Mouse (Mus musculus) CH12.LX (cell line): ENCODE data around the gene Cmip. TPM values are rescaled to one million over a fixed set of nuclear protein-coding genes. Genes with fewer than 3 reads are reported as not detected.

Experiments
- DNase-seq: peaks from one replicate; pipeline ENCODE4 v3.0.0-alpha.2; 2013; ENCODE audit errors: extremely low read depth
- H3K27ac ChIP-seq: 2 replicates; pipeline ENCODE4 v1.5.1; 2012; ENCODE audit warnings: low read depth, mild to moderate bottlenecking, control low read depth, moderate library complexity; ENCODE audit not compliant: insufficient read depth
- H3K27me3 ChIP-seq: replicated peaks from 2 replicates; pipeline ENCODE3; 2012; ENCODE audit warnings: inconsistent platforms
- H3K36me3 ChIP-seq, 2 experiments: replicated peaks in 1 of 2; 2 replicates each; pipeline versions ENCODE3 to v1.6.1; 2012; ENCODE audit warnings: inconsistent platforms in 1 of 2, low read length in 1 of 2, mild to moderate bottlenecking in 1 of 2, mixed read lengths in 1 of 2, moderate library complexity in 1 of 2; ENCODE audit not compliant: control insufficient read depth in 1 of 2, insufficient read depth in 1 of 2
- H3K4me1 ChIP-seq, 2 experiments: 2 replicates each; pipeline ENCODE4 v1.6.1; 2012; ENCODE audit warnings: inconsistent platforms in 1 of 2, moderate library complexity in 1 of 2; ENCODE audit not compliant: insufficient read depth in 2 of 2, control insufficient read depth in 1 of 2
- H3K4me2 ChIP-seq: 2 replicates; pipeline ENCODE4 v1.6.1; 2012; ENCODE audit warnings: low read depth, mild to moderate bottlenecking, control low read depth; ENCODE audit not compliant: poor library complexity, insufficient read depth, severe bottlenecking
- H3K4me3 ChIP-seq, 3 experiments: fragments of 150-350 bp in 1 of 3; sonication (generic) in 1 of 3; replicated peaks in 1 of 3; 2 replicates each; pipeline versions ENCODE3 to v1.5.1; 2011 to 2012; ENCODE audit warnings: low read depth in 2 of 3, low read length in 2 of 3, mild to moderate bottlenecking in 2 of 3, moderate library complexity in 2 of 3, control low read depth in 1 of 3, improper control_type of control experiment in 1 of 3, inconsistent platforms in 1 of 3, mixed read lengths in 1 of 3; ENCODE audit not compliant: poor library complexity in 1 of 3
- H3K79me2 ChIP-seq: replicated peaks from 2 replicates; pipeline ENCODE4 v1.6.1; 2012; ENCODE audit warnings: mild to moderate bottlenecking, moderate library complexity; ENCODE audit not compliant: control insufficient read depth, poor library complexity, insufficient read depth, severe bottlenecking; ENCODE audit errors: extremely low read depth
- H3K9ac ChIP-seq: 2 replicates; pipeline ENCODE4 v1.6.1; 2012; ENCODE audit warnings: low read depth, mild to moderate bottlenecking, control low read depth, moderate library complexity; ENCODE audit not compliant: insufficient read depth
- H3K9me3 ChIP-seq: replicated peaks from 2 replicates; pipeline ENCODE3; 2012; ENCODE audit warnings: low read length, inconsistent platforms, mixed read lengths
- CHD2 ChIP-seq: IDR thresholded peaks from 2 replicates; pipeline ENCODE4 v1.6.1; 2011; ENCODE audit warnings: low read length, improper control_type of control experiment
- CTCF ChIP-seq, 2 experiments: IDR thresholded peaks in 1 of 2; conservative IDR thresholded peaks in 1 of 2; 2 replicates each; pipeline ENCODE4 v1.5.1; 2011 to 2012; ENCODE audit warnings: low read depth in 2 of 2, low read length in 2 of 2, improper control_type of control experiment in 1 of 2, inconsistent platforms in 1 of 2, mild to moderate bottlenecking in 1 of 2, moderate library complexity in 1 of 2
- ELF1 ChIP-seq: IDR thresholded peaks from 2 replicates; pipeline ENCODE4 v1.6.1; 2014; ENCODE audit warnings: low read depth, mild to moderate bottlenecking, inconsistent platforms, low read length, improper control_type of control experiment
- EP300 ChIP-seq: IDR thresholded peaks from 2 replicates; pipeline ENCODE4 v1.6.1; 2011; ENCODE audit warnings: low read length, improper control_type of control experiment
- GABPA ChIP-seq: IDR thresholded peaks from 2 replicates; pipeline ENCODE4 v1.6.1; 2012; ENCODE audit warnings: low read depth, low read length, improper control_type of control experiment, inconsistent platforms; ENCODE audit not compliant: insufficient replicate concordance
- HCFC1 ChIP-seq: IDR thresholded peaks from 2 replicates; pipeline ENCODE4 v1.6.1; 2012; ENCODE audit warnings: low read depth, mild to moderate bottlenecking, inconsistent platforms, low read length, improper control_type of control experiment
- MAX ChIP-seq: IDR thresholded peaks from 2 replicates; pipeline ENCODE4 v1.6.1; 2011; ENCODE audit warnings: low read length, improper control_type of control experiment
- MAZ ChIP-seq: IDR thresholded peaks from 2 replicates; pipeline ENCODE4 v1.6.1; 2012; ENCODE audit warnings: low read depth, mild to moderate bottlenecking, inconsistent platforms, low read length, improper control_type of control experiment, moderate library complexity
- MEF2A ChIP-seq: IDR thresholded peaks from 2 replicates; pipeline ENCODE4 v1.6.1; 2014; ENCODE audit warnings: low read depth, mild to moderate bottlenecking, inconsistent platforms, low read length, improper control_type of control experiment, borderline replicate concordance
- POLR2A ChIP-seq: IDR thresholded peaks from 2 replicates; pipeline ENCODE4 v1.6.1; 2011; ENCODE audit warnings: low read depth, mild to moderate bottlenecking, improper control_type of control experiment, low read length
- SIN3A ChIP-seq: IDR thresholded peaks from 2 replicates; pipeline ENCODE4 v1.6.1; 2012; ENCODE audit warnings: low read length, improper control_type of control experiment, inconsistent platforms
- SMC3 ChIP-seq: IDR thresholded peaks from 2 replicates; pipeline ENCODE4 v1.6.1; 2011; ENCODE audit warnings: low read depth, low read length, improper control_type of control experiment
- TBP ChIP-seq: conservative IDR thresholded peaks from 2 replicates; pipeline ENCODE4 v1.6.1; 2011; ENCODE audit warnings: low read depth, low read length, improper control_type of control experiment
- TCF12 ChIP-seq: IDR thresholded peaks from 2 replicates; pipeline ENCODE4 v1.6.1; 2014; ENCODE audit warnings: low read depth, mild to moderate bottlenecking, inconsistent platforms, low read length, improper control_type of control experiment
- UBTF ChIP-seq: IDR thresholded peaks from 2 replicates; pipeline ENCODE4 v1.6.1; 2012; ENCODE audit warnings: low read depth, mild to moderate bottlenecking, inconsistent platforms, low read length, improper control_type of control experiment, moderate library complexity
- dilution Hi-C: fragments of 300-500 bp; cut with MboI; formaldehyde crosslinking; loops from 2 replicates; pipeline ENCODE4 v1.14.3; 2020; ENCODE audit warnings: low sequenced_read_pairs; ENCODE audit not compliant: extremely low pct_unique_long_range_greater_than_20kb, extremely low pct_ligation_motif_present
- in situ Hi-C: fragments of 300-500 bp; cut with MboI; formaldehyde crosslinking; loops from 3 replicates; pipeline ENCODE4 v1.14.3; 2019; ENCODE audit warnings: low sequenced_read_pairs, low pct_ligation_motif_present, low pct_unique_long_range_greater_than_20kb, mixed read lengths
- polyA plus RNA-seq: library from polyadenylated mRNA; unstranded; fragments of >175 nt; gene quantifications from 2 replicates; pipeline ENCODE4 v1.2.1, GENCODE M21; 2012; ENCODE audit warnings: low read depth; ENCODE audit not compliant: insufficient read length
- total RNA-seq, 2 experiments: library from RNA; depleted of rRNA; stranded (reverse); fragments of 300-350 nt in 1 of 2; fragments of >200 nt in 1 of 2; gene quantifications; 2 replicates each; pipeline ENCODE4 v1.2.3; 2012 to 2014

Cmip gene
- total and polyA plus RNA-seq, 3 experiments, result 5.2 to 39.0 (median 16.5) TPM

DNA sequence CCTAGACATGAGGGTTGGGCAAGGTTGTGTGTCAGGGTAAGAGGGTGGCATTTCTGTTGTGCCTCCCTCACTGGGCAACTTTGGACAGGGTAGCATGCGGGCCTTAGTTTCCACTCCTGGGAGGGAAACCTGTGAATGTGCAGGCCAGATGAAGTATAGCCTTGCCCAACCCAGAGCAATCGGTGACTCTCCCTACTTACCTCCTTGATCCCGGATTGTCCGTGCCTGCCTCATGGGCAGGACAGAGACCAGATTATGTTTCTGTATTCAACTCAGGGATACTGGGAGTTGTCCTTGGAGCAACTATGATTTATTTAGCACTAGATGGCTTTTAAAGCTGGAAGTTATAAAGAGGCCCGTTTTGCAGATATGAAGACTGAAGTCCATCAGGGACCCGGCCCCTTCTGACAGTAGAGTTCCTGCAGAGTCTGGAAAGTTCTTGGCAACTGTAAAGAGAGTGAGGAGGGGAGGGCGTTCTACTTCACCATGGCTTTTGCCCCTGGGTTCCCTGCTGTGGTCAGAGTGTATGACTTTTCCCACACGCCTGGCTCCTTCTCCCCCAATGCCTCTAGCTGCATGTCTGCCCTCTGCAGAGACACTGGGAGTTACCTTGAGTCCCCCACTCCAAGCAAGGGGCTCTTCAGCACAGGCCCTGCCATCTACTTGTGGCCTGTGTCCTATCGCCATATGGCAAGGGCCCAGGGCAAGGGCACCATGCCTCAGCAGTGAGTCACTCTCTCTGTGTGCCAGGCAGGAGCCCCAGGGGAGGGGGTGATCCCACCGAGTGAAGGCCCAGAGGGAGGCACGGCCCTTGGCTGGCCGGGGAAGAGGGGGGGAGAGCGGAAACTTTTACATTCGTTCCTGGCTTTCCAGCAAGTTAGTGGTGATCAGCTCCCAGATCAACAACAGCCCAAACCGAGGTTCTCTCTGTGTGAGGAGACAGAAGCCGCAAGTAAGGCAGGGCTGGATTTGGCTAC, 100.9 kb downstream of the Cmip start:
- H3K36me3 ChIP-seq, result peaks cover 0 to 61% of the 10 kb centered on the region in 2 experiments
- no peak overlapping the region for H3K4me2 ChIP-seq
- no peak for TF ChIP-seq TCF12
- H3K4me1 ChIP-seq, result peaks cover 19 to 78% of the 10 kb centered on the region in 2 experiments
- no peaks in the 10 kb centered on the region for H3K27me3 ChIP-seq
- dilution Hi-C loops (no loop called here), in situ Hi-C loops (no loop called here)
- H3K4me3 ChIP-seq, result no peak overlapping the region
- peaks cover 3% of the 10 kb centered on the region; the same call in 1 of the 2 replicates for H3K79me2 ChIP-seq
- no peak overlapping the region for H3K27ac ChIP-seq
- no peak for DNase-seq
- no peak overlapping the region for H3K9ac ChIP-seq
- no peaks in the 10 kb centered on the region for H3K9me3 ChIP-seq

DNA sequence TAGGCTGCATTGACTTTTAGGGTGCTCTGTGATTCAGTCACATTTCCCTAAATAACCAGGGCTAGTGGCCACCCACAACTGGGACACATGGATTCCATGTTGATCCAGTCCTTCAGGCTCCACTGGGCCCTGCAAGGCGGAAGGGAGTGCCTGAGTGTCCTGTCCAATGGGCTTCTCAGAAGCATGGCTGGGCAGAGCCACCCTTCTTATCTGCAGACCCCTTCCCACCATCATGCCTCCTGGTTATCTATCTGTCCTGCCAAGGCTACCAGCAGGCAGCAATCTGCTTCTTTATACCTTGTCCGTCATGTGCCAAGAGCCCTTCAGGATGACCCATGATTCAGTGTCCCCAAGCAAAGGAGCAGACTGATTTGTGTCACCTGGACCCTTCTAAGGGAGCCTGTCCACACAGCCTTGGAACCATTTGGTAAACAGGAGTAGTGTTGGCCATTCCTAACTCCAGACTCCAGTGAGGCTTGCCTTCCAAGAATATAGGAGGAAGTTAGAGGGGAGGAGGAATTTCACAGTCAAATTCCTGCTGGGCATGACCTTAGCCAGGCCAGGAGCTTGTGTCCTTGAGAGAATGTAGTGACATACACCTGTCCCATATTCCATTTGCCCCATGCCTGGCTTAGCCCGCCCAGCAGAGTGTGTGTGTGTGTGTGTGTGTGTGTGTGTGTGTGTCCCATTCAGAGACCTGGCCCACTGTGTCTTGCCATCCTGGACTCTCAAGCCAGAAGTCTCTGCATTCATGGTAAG, 103.5 kb downstream of the Cmip start:
- in situ Hi-C loops (no loop called here), dilution Hi-C loops (no loop called here)
- Histone ChIP-seq H3K36me3 (peaks cover 0 to 61% of the 10 kb centered on the region in 2 experiments), H3K79me2 (no peaks in the 10 kb centered on the region; the same call in 1 of the 2 replicates), H3K9me3 (no peaks in the 10 kb centered on the region), H3K4me1 (peaks cover 14 to 61% of the 10 kb centered on the region in 2 experiments; a peak in 3 of 4 replicates), H3K27me3 (no peaks in the 10 kb centered on the region), H3K4me2 (no peak overlapping the region), H3K4me3 (no peak overlapping the region), H3K9ac (no peak overlapping the region), H3K27ac (no peak overlapping the region)
- DNase-seq, result no peak
- TF ChIP-seq CTCF (conservative IDR thresholded peaks at IDR 0.05 in 1 of 2, IDR thresholded peaks at IDR 0.05 in 1 of 2; ENCODE audit: low read depth in 2 of 2, low read length in 2 of 2) (no peak), TCF12 (no peak), CHD2 (no peak), POLR2A (no peak), SIN3A (no peak), SMC3 (no peak), MAZ (no peak), UBTF (no peak)

DNA sequence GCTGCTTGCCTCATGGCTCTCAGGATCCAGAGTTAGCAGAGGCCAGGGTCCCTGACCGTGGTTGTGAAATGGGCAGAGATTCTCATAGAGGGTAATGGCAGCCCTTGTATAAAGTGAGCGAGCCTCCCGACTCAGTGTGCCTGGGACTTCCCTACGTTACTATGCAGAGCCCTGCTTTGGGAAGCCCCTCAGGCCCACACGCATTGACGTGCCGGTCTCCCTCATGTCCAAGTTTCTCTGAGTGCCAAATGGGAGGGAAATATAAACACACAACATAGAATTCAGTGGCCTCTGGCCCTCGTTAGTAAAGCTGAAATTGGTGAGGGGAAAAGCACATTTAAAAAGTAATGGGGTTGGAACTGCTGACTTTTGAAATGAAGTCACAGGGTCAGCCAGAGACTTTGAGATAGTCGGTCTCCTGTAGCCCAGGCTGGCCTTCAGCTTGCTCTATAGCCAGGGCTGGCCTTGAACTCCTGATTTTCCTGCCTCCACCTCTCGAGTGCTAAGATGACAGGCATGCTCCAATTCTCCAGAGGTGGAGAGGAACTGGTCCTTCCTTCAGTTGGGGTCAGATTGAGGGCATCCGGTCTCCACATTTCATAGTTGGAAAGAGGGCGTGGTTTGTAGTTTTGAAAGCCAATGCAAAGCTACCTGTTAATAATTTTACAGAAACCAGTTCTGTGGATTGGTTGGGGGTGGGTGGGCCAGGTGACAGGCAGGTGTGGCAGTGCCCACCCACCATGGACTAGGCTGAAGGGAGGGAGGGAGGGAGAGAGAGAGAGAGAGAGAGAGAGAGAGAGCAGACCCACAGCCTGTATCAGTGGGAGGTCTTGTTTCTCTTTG, 105.0 kb downstream of the Cmip start:
- peaks cover 7 to 57% of the 10 kb centered on the region in 2 experiments; a peak in 3 of 4 replicates for H3K4me1 ChIP-seq
- H3K36me3 ChIP-seq, result peaks cover 0 to 53% of the 10 kb centered on the region in 2 experiments
- no peaks in the 10 kb centered on the region for H3K27me3 ChIP-seq
- dilution Hi-C loops (no loop called here), in situ Hi-C loops (no loop called here)
- TF ChIP-seq ELF1, result no peak
- no peak for TF ChIP-seq HCFC1
- TF ChIP-seq TBP, result no peak
- TF ChIP-seq EP300, result no peak
- TF ChIP-seq POLR2A, result no peak
- TF ChIP-seq MEF2A, result no peak
- TF ChIP-seq GABPA, result no peak
- no peak for TF ChIP-seq MAX
- TF ChIP-seq SMC3, result no peak
- DNase-seq, result no peak
- no peak overlapping the region for H3K4me3 ChIP-seq
- no peaks in the 10 kb centered on the region; the same call in 1 of the 2 replicates for H3K79me2 ChIP-seq
- no peak overlapping the region for H3K4me2 ChIP-seq
- no peaks in the 10 kb centered on the region for H3K9me3 ChIP-seq
- H3K27ac ChIP-seq, result no peak overlapping the region
- H3K9ac ChIP-seq, result no peak overlapping the region
